Mouse (Mus musculus) left cerebral cortex, postnatal 10 days (tissue): ENCODE results near the gene Tceal8. TPM values are rescaled to one million over a fixed set of nuclear protein-coding genes. Genes with fewer than 3 reads are reported as not detected.
"Not testable (repeated sequence)": the region's sequence is repeated elsewhere in the genome, so short reads cannot be mapped to it uniquely, and the experiment has no call there.

Experiments used
- DNase-seq, 2 experiments: peaks; one replicate each; pipeline ENCODE4 v3.0.0; 2021 to 2022; ENCODE audit warnings: low spot score in 2 of 2, mixed read lengths in 1 of 2; ENCODE audit errors: extremely low spot score in 1 of 2
- intact Hi-C: fragments of 180-260 bp; cut with DNase I; formaldehyde crosslinking; loops from one replicate; pipeline ENCODE4 v1.15.1; 2025
- microRNA-seq: library from miRNA; unstranded; fragments of <30 nt; microRNA quantifications from one replicate; pipeline ENCODE4 v1.2.0, GENCODE M21; 2022
- total RNA-seq, 2 experiments: library from RNA; stranded (reverse); gene quantifications; 2 replicates each; pipeline ENCODE4 v1.2.3; 2021

Tceal8 gene
- total RNA-seq, 2 experiments from 2014 or later, result 36.7 to 51.6 TPM

GRCm38 (mm10) chrX:136138827-136139639, 33.1 kb downstream of the Tceal8 start, which contains the start of gene Bex4:
TSS of gene Bex4 (plus strand) at chrX:136138996.
- DNase-seq, intact Hi-C loops: not testable (repeated sequence)

GRCm38 (mm10) chrX:136135559-136135958, 36.6 kb downstream of the Tceal8 start:
- intact Hi-C loops, result no loop called here
- no peak for DNase-seq

GRCm38 (mm10) chrX:136127744-136128064, 44.4 kb downstream of the Tceal8 start:
- peak in 1 of 2 experiments; percentile 47 for DNase-seq
- intact Hi-C loops, result no loop called here

GRCm38 (mm10) chrX:136127038-136127743, 45.0 kb downstream of the Tceal8 start:
- DNase-seq, result no peak
- intact Hi-C loops, result no loop called here

Small RNAs within 50 kb of the gene (microRNA-seq; reads per million reads assigned to microRNA genes)
- not detected for gene Mir6383

Other genes starting within 250 kb of the Tceal8 start
- gene Arxes2, start 178.5 kb downstream of the Tceal8 start, total RNA-seq, result 100 to 1,000 TPM; 106 to 108 TPM
- 100 to 1,000 TPM in 1 of 2 experiments, 10 to 100 TPM in 1; 85.8 to 109 TPM for gene Arxes1, start 139.0 kb downstream of the Tceal8 start, total RNA-seq
- 100 to 1,000 TPM; 440 to 449 TPM for gene Bex2, start 104.1 kb downstream of the Tceal8 start, total RNA-seq
- under 1 TPM; 0.15 to 0.22 TPM for gene Nxf3, start 87.1 kb downstream of the Tceal8 start, total RNA-seq
- 10 to 100 TPM; 42.2 to 47.0 TPM for gene Bex4, start 33.3 kb downstream of the Tceal8 start, total RNA-seq
- 100 to 1,000 TPM in 1 of 2 experiments, 10 to 100 TPM in 1; 98.6 to 110 TPM for gene Tceal5, start 31.5 kb upstream of the Tceal8 start, total RNA-seq
- 1 to 10 TPM; 4.7 to 8.1 TPM for gene Tceal7, start 42.4 kb upstream of the Tceal8 start, total RNA-seq
- 100 to 1,000 TPM; 151 to 158 TPM for gene Bex1, start 43.2 kb upstream of the Tceal8 start, total RNA-seq
- 10 to 100 TPM; 98.1 to 98.8 TPM for gene Tceal9, start 72.7 kb upstream of the Tceal8 start, total RNA-seq
- gene Bex3, start 97.9 kb upstream of the Tceal8 start, total RNA-seq, result 100 to 1,000 TPM; 401 to 439 TPM